Mouse (Mus musculus) hindbrain, embryonic 16.5 days (tissue): ENCODE results near the gene Epas1. TPM values are rescaled to one million over a fixed set of nuclear protein-coding genes. Genes with fewer than 3 reads are reported as not detected.

Experiments used
- ATAC-seq: fragments of 200-750 bp; cut with Nextera tagmentation; 2 replicates; pipeline ENCODE4 v1.8.0; 2017; ENCODE audit warnings: moderate TSS enrichment, moderate library complexity
- H3K27ac ChIP-seq: fragments of 300-500 bp; sonication (generic); 2 replicates; pipeline ENCODE4 v1.5.1; 2014; ENCODE audit warnings: low read depth, mild to moderate bottlenecking, control low read depth, low read length, moderate library complexity
- H3K27me3 ChIP-seq: fragments of 300-500 bp; sonication (generic); replicated peaks from 2 replicates; pipeline ENCODE4 v1.6.1; 2014; ENCODE audit warnings: low read length; ENCODE audit not compliant: control insufficient read depth, insufficient read depth
- H3K36me3 ChIP-seq: fragments of 300-500 bp; sonication (generic); 2 replicates; pipeline ENCODE4 v1.6.1; 2014; ENCODE audit warnings: mild to moderate bottlenecking, low read length, moderate library complexity, mixed read lengths; ENCODE audit not compliant: control insufficient read depth, insufficient read depth
- H3K4me1 ChIP-seq: fragments of 300-500 bp; sonication (generic); 2 replicates; pipeline ENCODE4 v1.6.1; 2014; ENCODE audit warnings: low read depth, low read length; ENCODE audit not compliant: control insufficient read depth, insufficient read depth
- H3K4me2 ChIP-seq: fragments of 300-500 bp; sonication (generic); 2 replicates; pipeline ENCODE4 v1.6.1; 2014; ENCODE audit warnings: mild to moderate bottlenecking, low read length, control low read depth, moderate library complexity
- H3K4me3 ChIP-seq: fragments of 300-500 bp; sonication (generic); 2 replicates; pipeline ENCODE4 v1.5.1; 2014; ENCODE audit warnings: mild to moderate bottlenecking, low read length, control low read depth, moderate library complexity
- H3K9ac ChIP-seq: fragments of 300-500 bp; sonication (generic); 2 replicates; pipeline ENCODE4 v1.6.1; 2014; ENCODE audit warnings: low read depth, mild to moderate bottlenecking, control low read depth, low read length, moderate library complexity
- H3K9me3 ChIP-seq: fragments of 300-500 bp; sonication (generic); 2 replicates; pipeline ENCODE4 v1.6.1; 2014; ENCODE audit warnings: mild to moderate bottlenecking, low read length, moderate library complexity; ENCODE audit not compliant: control insufficient read depth
- WGBS: fragments of 180-500 bp; shearing (Covaris S2); extraction: QIAGEN DNeasy Blood & Tissue Kit; methylation state at CpG from one replicate; pipeline ENCODE4 v1.1.7; 2014; 5-methylcytosine and 5-hydroxymethylcytosine counted together
- polyA plus RNA-seq: library from polyadenylated mRNA; unstranded; fragments of >200 nt; fragmentation: Nextera tagmentation; extraction: Ambion mirVana; gene quantifications from 2 replicates; pipeline ENCODE4 v1.2.1, GENCODE M21; 2015

Gene Epas1
- polyA plus RNA-seq, 1 experiment from 2014 or later, result 5.7 TPM

DNA sequence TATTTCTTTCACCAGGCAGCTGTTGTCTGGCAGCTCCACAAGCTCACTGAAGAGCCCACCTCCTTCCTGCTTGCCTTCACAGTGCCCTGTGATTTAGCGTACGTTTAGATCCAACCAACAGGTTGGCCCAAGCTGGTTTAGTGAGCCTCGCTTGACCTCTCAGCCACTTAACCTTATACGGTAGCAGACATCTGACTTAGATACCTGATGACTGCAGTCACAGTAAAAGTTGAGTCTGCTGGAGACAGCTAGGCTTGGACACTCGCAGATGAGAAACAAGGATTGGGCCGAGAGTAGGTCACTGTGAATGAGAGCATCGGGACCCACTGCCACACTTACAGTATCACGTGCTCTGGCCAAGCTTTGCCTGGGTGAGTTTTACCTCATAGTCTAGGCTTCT lies 38.4 kb downstream of the Epas1 start:
- ATAC-seq, result no peak
- Histone ChIP-seq H3K9ac (no peak overlapping the region), H3K27ac (no peak overlapping the region), H3K4me1 (no peaks in the 10 kb centered on the region), H3K27me3 (no peaks in the 10 kb centered on the region), H3K9me3 (no peaks in the 10 kb centered on the region), H3K36me3 (no peaks in the 10 kb centered on the region), H3K4me3 (no peak overlapping the region), H3K4me2 (no peak overlapping the region)
- 90% methylated on average over 8 of the region's 8 CpGs for WGBS

- Histone ChIP-seq H3K9ac (no peak overlapping the region), H3K9me3 (no peaks in the 10 kb centered on the region), H3K4me2 (no peak overlapping the region), H3K4me3 (no peak overlapping the region), H3K36me3 (no peaks in the 10 kb centered on the region), H3K4me1 (no peaks in the 10 kb centered on the region), H3K27me3 (no peaks in the 10 kb centered on the region), H3K27ac (no peak overlapping the region)
- WGBS, result 80% methylated on average over 5 of the region's 5 CpGs
- ATAC-seq, result no peak
These were observed 42.3 kb downstream of the Epas1 start for GRCm38 (mm10) chr17:86795773-86796172.

GRCm38 (mm10) chr17:86797031-86797430 lies 43.5 kb downstream of the Epas1 start:
- ATAC-seq, result no peak
- Histone ChIP-seq H3K27me3 (no peaks in the 10 kb centered on the region), H3K9me3 (no peaks in the 10 kb centered on the region), H3K4me1 (no peaks in the 10 kb centered on the region), H3K27ac (no peak overlapping the region), H3K9ac (no peak overlapping the region), H3K4me2 (no peak overlapping the region), H3K36me3 (no peaks in the 10 kb centered on the region), H3K4me3 (no peak overlapping the region)
- WGBS, result 92% methylated on average over 13 of the region's 13 CpGs

DNA sequence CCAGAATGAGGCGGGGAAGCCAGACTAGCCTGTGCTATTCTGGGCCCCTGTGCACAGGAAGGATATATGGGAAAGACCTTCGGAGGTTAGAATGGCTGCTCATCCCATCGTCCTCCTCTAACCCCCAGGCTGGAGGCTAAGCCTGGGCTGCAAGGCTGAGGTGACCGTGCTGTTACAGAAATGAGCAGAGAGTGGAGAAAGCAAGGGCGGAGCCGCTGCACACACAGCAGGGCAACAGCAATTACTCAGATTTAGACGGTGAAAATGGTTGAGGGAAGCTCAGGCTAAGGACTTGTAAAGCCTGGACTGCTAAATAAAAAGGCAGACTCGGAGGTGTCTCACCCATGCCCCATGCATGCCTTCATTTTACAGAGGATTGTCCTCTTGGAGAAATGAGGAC lies 45.0 kb downstream of the Epas1 start:
- H3K27ac ChIP-seq, result no peak overlapping the region
- H3K4me2 ChIP-seq, result no peak overlapping the region
- no peaks in the 10 kb centered on the region for H3K4me1 ChIP-seq
- no peak for ATAC-seq
- no peak overlapping the region for H3K4me3 ChIP-seq
- H3K9me3 ChIP-seq, result no peaks in the 10 kb centered on the region
- H3K9ac ChIP-seq, result no peak overlapping the region
- no peaks in the 10 kb centered on the region for H3K36me3 ChIP-seq
- 69% methylated on average over 8 of the region's 8 CpGs for WGBS
- no peaks in the 10 kb centered on the region for H3K27me3 ChIP-seq

GRCm38 (mm10) chr17:86798951-86799350 lies 45.5 kb downstream of the Epas1 start:
- H3K4me3 ChIP-seq, result no peak overlapping the region
- no peak for ATAC-seq
- H3K4me1 ChIP-seq, result no peaks in the 10 kb centered on the region
- 72% methylated on average over 11 of the region's 11 CpGs for WGBS
- H3K4me2 ChIP-seq, result no peak overlapping the region
- no peaks in the 10 kb centered on the region for H3K27me3 ChIP-seq
- H3K9ac ChIP-seq, result no peak overlapping the region
- H3K9me3 ChIP-seq, result no peaks in the 10 kb centered on the region
- no peaks in the 10 kb centered on the region for H3K36me3 ChIP-seq
- H3K27ac ChIP-seq, result no peak overlapping the region

DNA sequence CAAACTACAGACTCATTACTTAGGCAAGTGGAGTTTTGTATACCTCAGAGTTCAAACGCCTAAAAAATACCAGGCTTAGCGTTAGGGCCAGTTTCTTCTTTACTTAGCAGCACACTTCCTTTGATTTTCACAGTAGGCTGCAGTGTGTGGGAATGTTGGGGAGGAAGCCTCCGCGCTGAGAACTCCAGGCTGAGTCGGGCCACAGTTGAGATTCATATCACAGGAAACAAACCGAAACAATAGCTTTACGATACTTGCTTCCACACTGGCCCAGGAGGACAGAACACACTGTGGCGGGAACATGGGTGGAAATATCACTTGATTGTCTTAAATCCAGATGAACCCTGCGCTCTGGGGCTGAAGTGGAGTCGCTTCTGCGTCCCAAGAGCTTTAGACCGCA lies 47.0 kb downstream of the Epas1 start:
- H3K4me3 ChIP-seq, result no peak overlapping the region
- no peak overlapping the region for H3K4me2 ChIP-seq
- 73% methylated on average over 12 of the region's 12 CpGs for WGBS
- 0 out of 2 replicates have a peak overlapping the region, but pooled peaks have one; percentile 6 for H3K27ac ChIP-seq
- H3K27me3 ChIP-seq, result no peaks in the 10 kb centered on the region
- no peak overlapping the region for H3K9ac ChIP-seq
- no peak for ATAC-seq
- no peaks in the 10 kb centered on the region for H3K4me1 ChIP-seq
- no peaks in the 10 kb centered on the region for H3K36me3 ChIP-seq
- no peaks in the 10 kb centered on the region for H3K9me3 ChIP-seq

DNA sequence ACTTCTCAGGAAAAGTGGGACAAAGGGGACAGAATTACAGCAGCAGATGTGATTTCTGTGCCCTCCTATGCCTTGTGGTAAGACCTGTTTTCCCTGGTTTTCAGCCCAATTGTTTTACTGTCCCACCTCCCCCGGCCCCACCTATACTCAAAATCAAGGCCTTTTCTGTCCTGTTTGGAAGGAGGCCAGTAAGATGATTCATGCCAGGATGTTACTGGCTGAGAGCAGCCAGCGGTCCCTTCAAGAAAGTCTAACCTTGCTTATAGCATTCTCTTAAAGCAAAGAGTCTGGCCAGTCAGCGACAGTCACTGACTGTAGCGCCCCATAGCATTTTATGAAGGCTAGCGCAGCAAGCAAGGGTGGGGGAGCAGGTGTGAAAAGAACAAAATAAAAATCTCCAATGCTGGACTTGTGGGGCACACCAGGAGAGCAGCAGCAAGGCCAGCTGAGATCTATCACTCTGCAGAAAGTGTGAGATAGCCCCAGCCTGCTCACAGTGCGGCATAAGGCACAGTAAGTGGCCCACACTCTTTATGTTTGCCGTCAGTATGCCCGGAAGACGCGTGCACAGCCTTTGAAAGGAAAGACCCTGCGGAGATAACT lies 47.8 kb downstream of the Epas1 start:
- H3K4me3 ChIP-seq, result no peak overlapping the region
- H3K36me3 ChIP-seq, result no peaks in the 10 kb centered on the region
- H3K27ac ChIP-seq, result 0 out of 2 replicates have a peak overlapping the region, but pooled peaks have one; percentile 11
- WGBS, result 71% methylated on average over 11 of the region's 11 CpGs
- no peaks in the 10 kb centered on the region for H3K27me3 ChIP-seq
- H3K4me1 ChIP-seq, result no peaks in the 10 kb centered on the region
- no peak for ATAC-seq
- H3K4me2 ChIP-seq, result no peak overlapping the region
- H3K9me3 ChIP-seq, result no peaks in the 10 kb centered on the region
- H3K9ac ChIP-seq, result no peak overlapping the region

DNA sequence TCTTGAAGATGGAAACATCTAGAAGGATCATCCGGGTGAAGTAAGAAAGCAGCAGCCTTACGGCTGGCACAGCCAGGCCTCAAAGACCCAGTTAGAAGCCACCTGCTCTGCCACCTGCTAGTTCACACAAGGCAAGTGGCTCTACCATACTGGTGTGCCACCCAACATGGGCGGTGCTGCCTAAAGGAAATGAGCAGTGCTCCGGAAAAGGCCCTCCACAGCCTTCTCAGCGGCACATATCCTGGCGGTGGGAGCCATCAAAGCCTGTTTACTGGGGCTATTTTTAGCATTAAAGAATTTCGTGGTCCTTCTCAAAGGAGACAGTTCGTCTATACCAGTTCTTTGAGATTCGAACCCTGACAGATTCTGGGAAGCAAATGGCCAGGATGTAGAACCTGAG lies 48.4 kb downstream of the Epas1 start:
- Histone ChIP-seq H3K9me3 (no peaks in the 10 kb centered on the region), H3K27ac (0 out of 2 replicates have a peak overlapping the region, but pooled peaks have one; percentile 11), H3K4me2 (no peak overlapping the region), H3K36me3 (no peaks in the 10 kb centered on the region), H3K9ac (no peak overlapping the region), H3K4me3 (no peak overlapping the region), H3K4me1 (no peaks in the 10 kb centered on the region), H3K27me3 (no peaks in the 10 kb centered on the region)
- WGBS, result 66% methylated on average over 9 of the region's 9 CpGs
- no peak for ATAC-seq

- H3K9me3 ChIP-seq, result no peaks in the 10 kb centered on the region
- H3K27ac ChIP-seq, result no peak overlapping the region; the same call in 1 of the 2 replicates
- H3K4me2 ChIP-seq, result no peak overlapping the region
- no peak for ATAC-seq
- no peaks in the 10 kb centered on the region for H3K4me1 ChIP-seq
- no peaks in the 10 kb centered on the region for H3K36me3 ChIP-seq
- no peak overlapping the region for H3K9ac ChIP-seq
- no peaks in the 10 kb centered on the region for H3K27me3 ChIP-seq
- no peak overlapping the region for H3K4me3 ChIP-seq
- 69% methylated on average over 9 of the region's 9 CpGs for WGBS
These were observed 49.0 kb downstream of the Epas1 start for GRCm38 (mm10) chr17:86802351-86802985.
